ENCODE assay signal across 8 mouse cellular contexts in the genomic region with DNA sequence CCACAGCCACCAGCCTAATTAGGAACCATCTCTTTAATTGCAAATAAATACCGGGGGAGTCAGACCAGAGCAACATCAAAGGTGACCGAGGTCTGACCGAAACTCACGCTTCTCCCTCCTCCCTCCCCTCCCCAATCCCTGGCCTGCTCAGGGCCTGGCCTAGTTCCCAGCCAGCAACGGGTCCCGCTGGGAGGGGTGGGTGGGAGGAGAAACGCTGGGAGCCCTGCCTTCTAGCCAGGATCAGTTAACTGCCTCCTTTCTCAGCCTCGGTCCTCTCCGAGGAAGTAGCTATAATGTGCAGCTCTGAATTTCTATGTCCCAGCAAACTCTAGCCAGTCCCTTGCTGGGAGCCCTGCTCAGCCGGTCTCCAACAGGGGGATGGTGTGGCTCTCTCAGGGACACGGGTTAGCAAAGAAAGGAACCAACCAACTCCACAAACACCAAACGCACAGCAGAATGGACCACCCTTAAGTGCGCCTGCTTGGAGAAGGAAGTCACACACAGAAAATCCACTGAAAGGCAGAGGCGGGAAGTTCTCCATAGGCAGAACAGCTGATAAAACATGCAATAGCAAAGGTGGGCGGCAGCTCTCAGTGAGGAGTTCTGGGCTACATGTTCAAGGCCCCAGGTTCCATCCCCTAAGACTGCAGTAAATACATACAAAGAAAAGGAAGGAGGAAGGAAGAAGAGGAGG.
DNase-seq lines count a peak whose midpoint lies in the region; ATAC-seq lines count a peak whose summit lies in the region.

No protein-coding gene starts in this region.

- peak overlapping the region; percentile 80 for H3K9ac ChIP-seq in heart, embryonic 13.5 days
- H3K9ac ChIP-seq in midbrain, embryonic 11.5 days (ENCODE audit: low read length): peak overlapping the region; percentile 2; the same call in 1 of the 2 replicates

- WGBS in heart, embryonic 13.5 days: 13% methylated on average over 15 of the region's 15 CpGs
- 17% methylated on average over 15 of the region's 15 CpGs for WGBS in midbrain, embryonic 11.5 days

- no peaks in the 10 kb centered on the region for H3K27me3 ChIP-seq in heart, embryonic 13.5 days (replicated peaks)
- H3K27me3 ChIP-seq in midbrain, embryonic 11.5 days (ENCODE audit: control insufficient read depth, insufficient read depth, low read length): no peaks in the 10 kb centered on the region

- H3K4me2 ChIP-seq in heart, embryonic 13.5 days: peak overlapping the region; percentile 60
- no peak overlapping the region for H3K4me2 ChIP-seq in midbrain, embryonic 11.5 days

- ATAC-seq in heart, embryonic 13.5 days (ENCODE audit: extremely low read depth, insufficient number of reproducible peaks, low FRiP score, low TSS enrichment): 0 out of 2 replicates have a peak, but pooled peaks have one; percentile 15
- no peak for ATAC-seq in midbrain, embryonic 11.5 days (ENCODE audit: low FRiP score)

- peak; percentile 98 for DNase-seq in Muller cell, postnatal 12 days (ENCODE audit: inconsistent ontology term)
- peak; percentile 51 for DNase-seq in embryo, embryonic 10.5 days (ENCODE audit: low spot score)
- DNase-seq in kidney, postnatal 14 days: peak; percentile 87
- peak; percentile 88 for DNase-seq in midbrain, embryonic 11.5 days (ENCODE audit: low spot score, missing footprints)
- no peak for DNase-seq in cerebellum, postnatal 36 days
- no peak for DNase-seq in frontal cortex, postnatal 14 days (ENCODE audit: low spot score in 2 of 2)
- no peak for DNase-seq in right cerebral cortex, adult 2 months (ENCODE audit: low spot score in 2 of 2)

- H3K9me3 ChIP-seq in heart, embryonic 13.5 days: no peaks in the 10 kb centered on the region
- no peaks in the 10 kb centered on the region for H3K9me3 ChIP-seq in midbrain, embryonic 11.5 days (ENCODE audit: control insufficient read depth, low read length)

- peak overlapping the region; percentile 94 for H3K27ac ChIP-seq in heart, embryonic 13.5 days (replicated peaks)
- no peak overlapping the region for H3K27ac ChIP-seq in midbrain, embryonic 11.5 days (ENCODE audit: low read depth, low read length)

- peaks cover 9% of the 10 kb centered on the region for H3K36me3 ChIP-seq in heart, embryonic 13.5 days
- no peaks in the 10 kb centered on the region for H3K36me3 ChIP-seq in midbrain, embryonic 11.5 days (ENCODE audit: control insufficient read depth, insufficient read depth, low read length)

- H3K4me1 ChIP-seq in heart, embryonic 13.5 days: peaks cover 99% of the 10 kb centered on the region
- peaks cover 31% of the 10 kb centered on the region for H3K4me1 ChIP-seq in midbrain, embryonic 11.5 days (ENCODE audit: control insufficient read depth, insufficient read depth, low read length)

- peak overlapping the region; percentile 17 for H3K4me3 ChIP-seq in heart, embryonic 13.5 days
- H3K4me3 ChIP-seq in midbrain, embryonic 11.5 days (ENCODE audit: low read depth, low read length): no peak overlapping the region

Comparison
In these comparisons a context has a peak if more than half of its experiments do, and no peak if none do; other contexts are left out.
1. DNase-seq: peak in Muller cell, postnatal 12 days (single experiment), embryo, embryonic 10.5 days (single experiment), kidney, postnatal 14 days (single experiment) and midbrain, embryonic 11.5 days (single experiment); none in cerebellum, postnatal 36 days (0 of 2), frontal cortex, postnatal 14 days (0 of 2) and right cerebral cortex, adult 2 months (0 of 2).